Mouse (Mus musculus) ovary, postnatal 36 days (tissue): Measurements from ENCODE around the gene Usp7.
"Not testable (repeated sequence)": the region's sequence is repeated elsewhere in the genome, so short reads cannot be mapped to it uniquely, and the experiment has no call there.

Source experiments
- DNase-seq: peaks from one replicate; pipeline ENCODE4 v3.0.0; 2022; ENCODE audit warnings: low spot score, mixed read lengths

Usp7 gene

DNA sequence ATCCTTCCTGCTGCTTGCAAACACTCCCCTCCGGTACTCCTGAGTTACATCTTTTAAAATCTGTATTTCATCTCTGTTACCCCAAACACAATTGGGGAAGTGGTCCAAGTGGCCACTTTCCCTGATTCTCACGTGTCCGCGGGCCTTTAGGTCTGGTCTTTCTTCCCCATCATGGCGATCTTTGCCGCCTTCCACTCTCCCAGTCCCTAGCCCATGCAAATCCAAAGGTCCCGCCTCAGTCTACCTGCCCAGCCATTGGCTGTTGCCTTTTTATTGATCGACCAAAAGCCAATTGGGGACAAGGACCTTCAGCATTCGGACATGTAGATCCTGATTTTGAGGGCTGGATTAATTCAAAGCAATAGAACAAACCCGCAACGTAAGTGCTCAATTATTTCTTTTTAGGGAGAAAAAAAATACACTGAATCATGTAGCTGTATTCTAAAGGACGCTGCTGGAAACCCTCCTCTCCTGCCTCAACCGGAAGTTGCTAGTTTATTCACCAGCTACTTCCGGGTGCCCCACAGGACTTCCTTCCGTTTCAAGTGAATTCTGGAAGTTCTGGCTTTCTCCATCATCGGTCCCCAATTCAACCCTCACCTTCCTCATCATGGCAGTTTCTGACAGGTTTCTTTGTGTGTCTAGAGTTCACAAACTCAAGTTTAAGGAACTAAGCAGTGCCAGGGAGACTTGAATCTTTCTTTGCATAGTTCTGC lies 8.8 kb downstream of the Usp7 start:
- DNase-seq: no peak

DNA sequence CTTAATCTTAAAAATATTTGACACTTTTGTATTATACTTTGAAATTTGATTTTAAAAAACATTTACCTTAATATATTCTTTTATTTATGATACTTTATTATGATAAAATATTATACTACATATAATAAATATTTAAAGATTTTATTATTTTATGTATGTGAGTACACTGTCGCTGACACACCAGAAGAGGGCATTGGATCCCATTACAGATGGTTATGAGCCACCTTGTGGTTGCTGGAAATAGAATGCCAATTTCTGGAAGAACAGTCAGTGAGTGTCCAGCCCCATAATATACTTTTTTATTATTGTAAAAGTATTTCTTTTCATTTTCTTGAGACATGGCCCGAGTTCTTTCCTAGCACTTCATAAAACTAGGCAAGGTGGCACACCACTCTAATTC lies 10.4 kb downstream of the Usp7 start:
- DNase-seq: no peak

DNA sequence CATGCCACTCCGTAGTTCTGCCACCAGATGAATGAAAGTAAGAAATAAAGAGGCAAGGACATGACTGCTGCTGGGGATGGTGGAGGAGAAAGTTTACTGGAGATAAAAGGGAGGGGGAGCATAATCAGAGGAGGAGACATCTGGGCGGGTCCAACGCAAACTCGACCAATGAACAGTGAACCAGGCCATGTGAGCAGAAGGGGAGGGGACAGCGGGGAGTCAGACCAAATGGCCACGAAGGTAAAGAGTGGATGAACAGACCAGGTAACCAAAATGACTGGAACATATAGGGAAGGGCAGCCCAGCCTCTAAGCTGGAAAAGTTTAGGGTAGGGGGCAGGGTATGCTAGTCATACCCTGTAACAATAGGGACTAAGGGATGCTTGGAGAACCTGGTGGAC lies 10.9 kb downstream of the Usp7 start:
- no peak for DNase-seq

DNA sequence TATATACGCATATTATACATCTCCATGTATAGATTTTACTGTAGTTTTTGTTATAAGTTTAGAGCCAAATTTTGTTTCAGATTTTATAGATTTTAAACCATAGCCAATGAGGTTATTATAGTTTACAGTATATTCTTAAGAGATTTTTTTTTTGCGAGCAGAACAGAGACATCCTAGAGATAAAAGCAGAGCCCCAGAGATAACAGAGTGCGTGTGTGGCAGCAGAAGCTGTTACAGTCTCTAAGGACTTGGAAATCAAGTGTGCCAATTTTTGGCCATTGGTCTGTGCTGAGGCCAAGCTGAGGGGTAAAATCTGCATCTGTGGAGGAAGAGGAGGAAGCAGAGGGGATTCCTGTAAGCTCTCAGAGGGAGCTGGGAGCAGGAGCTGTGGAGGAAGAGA lies 11.9 kb downstream of the Usp7 start:
- DNase-seq: no peak

DNA sequence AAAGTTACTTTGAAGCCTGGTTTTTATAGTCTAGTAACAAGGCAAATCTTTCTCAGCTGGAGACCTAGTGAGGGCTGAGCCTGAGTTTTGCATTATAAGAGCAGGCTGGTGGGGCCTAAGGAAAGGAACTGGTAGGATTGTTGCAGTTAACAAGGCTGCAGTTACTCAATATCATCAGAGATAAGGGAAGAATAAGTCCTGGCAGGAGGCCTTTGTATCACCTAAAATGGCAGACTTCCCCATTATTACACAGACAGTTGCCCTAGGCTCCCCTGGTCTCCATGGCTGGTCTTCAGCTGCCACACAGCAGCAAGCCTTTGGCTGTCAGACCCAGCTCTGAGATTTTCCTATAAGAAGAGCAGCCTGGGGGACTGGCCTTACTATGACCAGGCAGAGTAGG lies 13.4 kb downstream of the Usp7 start:
- DNase-seq: no peak

DNA sequence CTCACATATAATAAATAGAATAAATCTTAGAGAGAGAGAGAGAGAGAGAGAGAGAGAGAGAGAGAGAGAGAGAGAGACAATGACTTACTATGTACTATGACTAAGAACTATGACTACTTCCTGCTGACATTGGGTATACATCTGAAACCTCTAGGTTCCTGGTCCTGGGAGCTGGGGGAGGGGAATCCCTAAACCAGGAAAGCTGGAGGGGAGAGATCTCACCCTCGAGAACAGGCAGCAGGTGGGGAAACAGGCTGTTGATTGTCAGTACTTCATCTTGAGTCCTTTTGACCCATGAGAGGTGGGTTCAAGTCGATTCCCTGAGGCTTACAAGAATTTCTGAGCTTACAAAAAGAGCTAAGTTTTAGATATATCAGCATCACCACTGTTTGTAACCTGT lies 14.9 kb downstream of the Usp7 start:
- no peak for DNase-seq

DNA sequence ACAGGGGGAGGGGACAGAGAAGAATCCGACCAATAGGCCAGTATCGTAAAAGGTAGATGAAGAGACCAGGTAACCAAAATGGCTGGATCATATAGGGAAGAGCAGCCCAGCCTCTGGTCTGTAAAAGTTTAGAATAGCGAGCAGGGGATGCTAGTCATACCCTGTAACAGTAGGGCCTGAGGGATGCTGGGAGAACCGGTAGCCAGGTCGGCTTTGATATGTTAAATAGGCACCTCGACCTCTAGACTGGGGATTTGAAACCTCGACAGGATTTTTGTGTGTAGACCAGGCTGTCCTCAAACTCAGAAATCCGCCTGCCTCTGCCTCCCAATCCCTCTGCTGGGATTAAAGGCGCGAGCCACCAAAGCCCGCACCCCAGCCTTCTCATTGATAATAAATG lies 15.5 kb downstream of the Usp7 start:
- DNase-seq: no peak

DNA sequence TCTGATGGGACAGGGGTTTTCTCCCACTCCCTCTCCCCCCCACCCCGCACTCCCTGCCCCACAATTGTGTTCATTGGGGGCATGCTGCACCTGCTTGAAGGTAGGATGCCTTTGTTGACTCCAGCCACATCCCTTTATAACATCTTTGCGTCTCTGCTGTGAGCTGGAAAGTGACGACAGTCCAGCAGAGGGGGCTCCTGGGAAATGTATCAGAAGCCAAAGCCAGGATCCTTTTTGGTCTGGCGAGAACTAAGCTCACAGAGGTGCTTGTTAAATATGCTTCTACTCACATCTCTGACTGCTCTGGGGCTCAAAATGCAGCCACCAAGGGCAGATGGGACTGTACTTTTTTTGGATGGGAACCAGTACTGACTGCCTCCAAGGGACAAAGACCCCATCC lies 21.0 kb downstream of the Usp7 start:
- no peak for DNase-seq

DNA sequence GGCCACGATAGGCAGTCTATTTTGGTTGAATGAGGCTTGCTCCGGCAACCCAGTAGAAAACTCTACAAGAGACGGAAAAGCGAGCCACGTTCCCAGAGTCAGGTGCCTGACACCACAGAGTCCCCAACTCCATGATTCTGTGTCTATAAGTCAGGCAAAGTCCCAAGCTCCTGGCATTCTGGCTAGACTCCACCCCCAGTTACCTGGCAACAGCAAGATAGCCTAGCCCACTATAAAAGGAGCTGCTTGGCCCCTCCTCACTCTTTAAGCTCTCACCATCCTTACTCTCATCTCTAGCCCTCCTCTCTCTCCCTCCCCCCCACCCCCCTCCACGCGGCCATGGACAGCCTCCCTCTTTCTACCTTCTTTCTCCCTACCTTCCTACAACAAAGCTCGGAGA lies 21.8 kb downstream of the Usp7 start:
- DNase-seq: not testable (repeated sequence)

DNA sequence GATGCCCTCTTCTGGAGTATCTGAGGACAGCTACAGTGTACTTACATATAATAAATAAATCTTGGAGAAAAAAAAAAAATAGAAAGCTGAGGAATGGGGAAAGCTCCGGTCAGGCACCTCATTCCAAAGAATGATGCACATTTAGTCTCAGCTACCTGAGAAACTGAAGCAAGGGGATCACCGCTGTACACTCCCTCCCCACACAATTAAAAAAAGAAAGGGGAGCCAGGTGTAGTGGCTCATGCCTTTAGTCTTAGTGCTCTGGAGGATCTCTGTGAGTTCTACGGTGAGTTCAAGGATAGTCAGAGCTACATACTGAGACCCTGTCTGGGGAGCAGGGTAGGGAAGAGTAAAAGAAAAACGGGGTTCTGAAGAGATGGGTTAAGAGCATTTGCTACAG lies 22.6 kb downstream of the Usp7 start:
- DNase-seq: no peak

DNA sequence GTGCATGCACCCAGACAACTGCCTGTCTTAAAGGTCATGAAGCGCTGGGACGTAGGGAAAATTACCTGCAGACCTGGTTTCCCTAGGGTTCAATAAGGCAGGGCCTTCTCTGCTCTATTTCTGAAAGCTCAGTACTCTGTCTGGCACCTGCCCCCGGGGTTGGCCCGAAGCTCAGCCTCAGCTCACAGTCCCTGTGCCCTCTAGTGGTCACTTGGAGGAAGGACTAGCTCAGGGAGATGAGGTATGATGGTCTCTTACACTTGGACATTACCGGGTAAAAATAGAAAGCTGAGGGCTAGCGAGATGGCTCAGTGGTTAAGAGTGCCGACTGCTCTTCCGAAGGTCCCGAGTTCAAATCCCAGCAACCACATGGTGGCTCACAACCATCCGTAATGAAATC lies 23.0 kb downstream of the Usp7 start:
- peak; percentile 59 for DNase-seq

DNA sequence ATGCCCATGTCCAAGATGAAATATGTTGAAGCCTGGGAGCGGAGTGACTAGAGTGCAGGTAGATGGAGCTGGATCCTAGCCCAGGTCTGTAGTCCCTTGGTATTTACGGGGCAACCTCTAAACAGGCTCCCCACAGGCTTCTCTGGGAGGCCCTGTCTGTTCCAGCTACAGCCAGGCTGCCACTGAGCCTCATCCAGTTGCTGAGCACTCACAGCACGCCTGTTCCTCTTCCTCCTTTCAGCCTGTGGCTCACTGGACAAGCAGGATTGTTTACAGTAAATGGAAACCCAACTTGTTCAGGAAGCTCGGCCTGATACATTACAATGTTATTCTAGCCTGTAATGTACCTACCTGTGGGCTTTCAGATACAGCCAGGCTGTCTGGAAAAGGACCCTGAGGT lies 23.5 kb downstream of the Usp7 start:
- no peak for DNase-seq

DNA sequence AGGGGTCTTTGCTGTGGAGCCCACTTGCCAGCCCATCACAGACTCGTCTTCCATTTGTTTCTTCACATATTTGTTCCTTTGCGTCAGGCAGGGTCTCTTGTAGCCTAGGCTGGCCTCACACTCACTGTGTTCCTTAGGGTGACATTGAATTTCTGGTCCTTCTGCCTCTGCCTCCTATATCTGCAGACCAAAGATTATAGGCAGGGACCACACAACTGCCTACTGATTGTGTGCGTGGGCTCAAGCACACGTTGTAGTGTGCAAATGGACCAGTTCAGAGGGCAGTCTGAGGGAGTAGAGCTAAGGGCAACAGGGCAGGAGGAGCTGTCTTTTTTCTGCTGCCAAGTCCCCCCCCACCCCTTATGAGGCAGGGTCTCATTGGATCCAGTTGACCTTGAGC lies 24.0 kb downstream of the Usp7 start:
- no peak for DNase-seq

DNA sequence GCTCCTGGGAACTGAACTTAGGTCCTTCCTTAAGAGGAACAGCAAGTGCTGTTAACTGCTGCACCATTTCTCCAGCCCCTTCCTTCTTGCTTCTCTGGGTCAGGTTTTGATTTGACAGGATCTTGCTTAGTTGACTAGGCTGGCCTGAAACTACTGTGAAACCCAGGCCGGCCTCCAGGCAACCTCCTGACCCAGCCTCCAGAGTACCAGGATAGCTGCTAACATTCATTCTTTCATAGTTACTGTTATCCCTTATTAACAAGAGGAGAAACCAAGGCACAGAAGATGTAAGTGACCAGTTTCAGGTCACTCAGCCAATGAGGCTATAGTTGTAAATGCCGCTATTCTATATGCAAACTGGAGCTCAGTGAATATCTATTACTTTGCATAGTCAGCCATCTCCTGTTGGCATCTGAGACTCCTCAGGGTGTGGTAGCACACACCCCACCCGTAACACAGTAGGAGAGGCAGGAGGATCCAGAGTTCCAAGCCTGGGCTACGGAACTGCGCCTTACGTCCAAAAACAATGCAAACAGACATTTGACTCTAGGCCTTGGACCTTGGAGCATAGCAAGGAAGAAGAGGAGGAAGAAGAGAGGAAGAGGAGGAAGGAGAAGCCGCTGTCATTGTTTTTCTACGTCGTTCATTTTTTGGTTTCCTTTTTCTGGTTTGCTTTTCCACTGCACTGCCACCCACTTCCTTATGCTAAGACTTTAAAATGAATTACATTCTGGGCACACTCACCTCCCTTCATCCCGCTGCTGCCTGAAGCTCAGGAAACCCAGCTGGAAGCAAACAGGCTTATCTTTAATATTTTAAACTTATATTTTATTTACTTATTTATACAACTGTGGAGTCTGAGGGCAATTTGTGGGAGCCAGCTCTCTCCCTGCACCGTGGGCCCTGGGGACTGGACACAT lies 24.7 kb downstream of the Usp7 start:
- DNase-seq: no peak

DNA sequence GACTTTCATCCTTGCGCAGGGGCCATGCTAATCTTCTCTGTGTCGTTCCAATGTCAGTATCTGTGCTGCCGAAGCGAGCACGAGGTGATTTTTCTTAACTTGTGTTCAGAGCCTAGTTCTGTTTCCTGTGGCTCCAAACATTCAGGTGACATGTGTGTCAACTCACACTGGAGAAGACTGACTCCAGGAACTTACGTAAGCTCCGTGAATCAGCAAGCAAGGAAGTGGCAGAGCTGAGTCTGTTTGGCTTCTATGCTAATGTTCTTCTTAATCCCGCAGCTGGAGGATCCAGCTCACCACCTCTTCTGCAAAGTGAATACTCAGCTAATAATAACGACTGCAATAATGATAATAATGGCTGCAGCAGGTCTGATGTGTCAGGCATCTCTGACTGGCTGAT lies 25.9 kb downstream of the Usp7 start:
- no peak for DNase-seq

DNA sequence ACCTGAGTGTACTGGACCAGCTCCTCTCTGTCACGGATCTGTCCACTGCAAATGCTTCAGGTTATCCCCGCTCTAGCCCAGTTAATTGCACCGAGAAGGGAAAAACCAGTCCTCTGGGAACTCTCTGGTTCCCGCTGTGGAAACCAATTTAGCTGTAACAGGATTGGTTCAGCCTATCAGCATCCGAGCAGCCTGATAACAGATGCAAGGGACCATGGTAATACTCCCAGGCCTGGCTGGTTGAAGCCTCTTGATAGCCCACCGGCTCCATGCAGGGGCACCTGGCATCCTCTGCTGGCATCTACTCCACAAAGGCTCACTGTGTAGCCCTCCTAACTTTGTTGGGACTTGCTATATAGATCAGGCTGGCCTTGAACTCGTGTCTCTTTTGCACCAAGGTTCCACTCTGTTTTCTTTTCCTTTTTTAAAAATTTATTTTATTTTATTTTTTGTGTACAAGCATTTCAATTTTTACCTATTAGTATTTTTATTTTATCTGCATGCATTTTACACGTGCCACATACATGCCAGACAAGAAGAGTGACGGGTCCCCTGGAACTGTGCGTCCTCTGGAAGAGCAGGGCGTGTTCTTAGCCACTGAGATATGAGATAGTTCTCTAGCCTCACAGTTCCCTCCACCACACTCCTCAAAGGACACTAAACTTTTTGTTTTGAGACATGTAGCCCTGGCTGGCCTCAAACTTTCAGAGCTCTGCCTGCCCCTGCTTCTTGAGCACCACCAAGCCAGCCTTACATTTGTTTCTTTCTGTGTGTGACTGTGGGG lies 27.8 kb downstream of the Usp7 start:
- DNase-seq: no peak

DNA sequence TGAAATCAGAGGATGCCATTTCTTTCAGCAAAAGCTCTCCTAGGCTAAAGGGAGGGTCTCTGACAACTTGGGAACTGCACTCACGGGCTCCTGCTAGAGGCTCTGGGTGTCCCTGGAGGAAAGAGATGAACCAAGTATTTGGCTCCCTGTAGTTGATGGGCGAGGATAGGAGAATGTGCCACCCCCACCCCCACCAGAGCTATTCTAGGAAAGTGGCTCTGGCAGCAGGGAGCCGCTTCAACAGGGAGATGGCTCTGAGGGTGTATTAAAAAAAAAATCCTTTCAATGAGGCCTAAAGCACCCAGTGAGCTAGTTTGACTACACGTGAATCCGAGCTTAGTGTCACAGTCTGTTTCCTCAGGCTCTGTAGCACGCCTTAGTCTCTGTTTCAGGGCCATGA lies 29.1 kb downstream of the Usp7 start:
- no peak for DNase-seq

DNA sequence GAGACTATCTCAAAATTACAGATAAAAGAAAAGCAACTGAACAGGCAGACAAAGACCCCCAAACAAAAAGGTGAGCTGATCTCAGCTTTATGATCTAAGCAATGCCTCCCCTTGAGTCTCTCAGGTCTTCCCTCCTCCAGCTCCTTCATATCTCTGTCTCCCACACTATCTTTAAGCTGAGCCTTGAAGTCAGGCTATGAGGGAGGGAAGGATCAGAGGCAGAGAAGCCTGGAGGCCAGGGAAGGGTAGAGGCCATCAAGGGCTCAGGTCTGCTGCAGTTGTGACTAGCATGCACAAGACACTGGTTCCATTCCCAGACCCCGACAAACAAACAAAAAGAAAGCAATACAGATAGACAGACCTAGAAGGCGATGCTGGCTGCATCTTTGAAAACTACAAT lies 30.2 kb downstream of the Usp7 start:
- no peak for DNase-seq

DNA sequence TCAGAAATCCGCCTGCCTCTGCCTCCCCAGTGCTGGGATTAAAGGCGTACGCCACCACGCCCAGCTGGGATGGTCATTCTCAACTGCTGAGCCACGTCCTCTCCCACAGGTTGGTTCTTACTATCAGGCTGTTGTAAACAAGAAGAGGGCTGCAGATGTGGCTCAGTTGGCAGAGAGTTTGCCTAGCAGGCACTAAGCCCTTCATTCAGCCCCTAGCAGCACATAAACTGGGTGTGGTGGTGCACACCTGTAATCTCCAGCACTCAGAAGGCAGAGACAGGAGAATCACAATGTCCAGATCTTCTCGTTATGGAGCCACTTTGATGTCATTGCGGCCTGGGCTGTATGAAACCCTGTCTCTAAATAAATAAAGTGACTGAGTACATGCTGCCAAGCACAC lies 31.1 kb downstream of the Usp7 start:
- DNase-seq: no peak

DNA sequence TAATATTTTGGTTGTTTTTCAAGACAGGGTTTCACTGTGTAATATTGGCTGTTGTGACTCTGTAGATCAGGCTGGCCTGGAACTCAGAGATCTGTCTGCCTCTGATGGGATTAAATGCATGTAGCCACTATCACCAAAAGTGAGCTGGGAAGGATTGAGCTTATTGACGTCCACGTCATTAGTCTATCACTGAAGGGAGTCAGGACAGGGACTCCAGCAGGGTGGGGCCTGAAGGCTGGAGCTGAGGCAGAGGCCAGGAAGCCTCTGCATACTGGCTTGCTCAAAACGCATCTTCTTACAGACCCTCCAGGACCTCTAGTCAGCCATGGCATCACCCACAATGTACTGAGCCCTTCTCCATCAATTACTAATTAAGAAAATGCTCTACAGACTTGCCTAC lies 33.1 kb downstream of the Usp7 start:
- DNase-seq: no peak

DNA sequence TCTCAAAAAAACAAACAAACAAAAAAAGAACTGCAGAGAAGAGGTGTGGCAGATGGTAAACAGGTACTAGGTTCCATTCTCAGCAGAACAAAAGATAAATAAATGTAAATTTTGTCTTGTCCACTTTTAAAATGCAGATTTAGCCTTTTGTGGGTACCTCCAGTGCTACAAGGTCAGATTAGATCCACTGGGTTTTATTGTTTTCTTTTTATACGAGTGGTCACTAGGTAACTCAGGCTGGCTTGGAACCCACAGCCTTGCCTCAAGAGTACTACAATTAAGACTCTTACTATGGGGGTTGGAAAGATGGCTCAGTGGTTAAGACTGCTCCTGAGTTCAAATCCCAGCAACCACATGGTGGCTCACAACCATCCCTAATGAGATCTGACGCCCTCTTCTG lies 33.9 kb downstream of the Usp7 start:
- no peak for DNase-seq

DNA sequence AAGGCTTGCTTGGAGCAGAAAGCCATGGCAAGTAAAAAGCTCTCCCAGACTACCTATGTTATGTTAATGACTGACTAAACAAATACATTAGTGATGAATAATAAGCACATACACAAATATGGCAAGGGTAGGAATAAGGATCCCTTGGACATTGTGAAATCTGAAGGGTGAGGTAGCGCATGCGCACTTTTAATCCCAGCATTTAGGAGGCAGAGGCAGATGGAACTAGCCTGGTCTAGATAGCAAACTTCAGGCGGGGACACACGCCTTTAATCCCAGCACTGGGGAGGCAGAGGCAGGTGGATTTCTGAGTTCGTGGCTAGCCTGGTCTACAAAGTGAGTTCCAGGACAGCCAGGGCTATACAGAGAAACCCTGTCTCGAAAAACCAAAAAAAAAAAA lies 34.5 kb downstream of the Usp7 start:
- not testable (repeated sequence) for DNase-seq

DNA sequence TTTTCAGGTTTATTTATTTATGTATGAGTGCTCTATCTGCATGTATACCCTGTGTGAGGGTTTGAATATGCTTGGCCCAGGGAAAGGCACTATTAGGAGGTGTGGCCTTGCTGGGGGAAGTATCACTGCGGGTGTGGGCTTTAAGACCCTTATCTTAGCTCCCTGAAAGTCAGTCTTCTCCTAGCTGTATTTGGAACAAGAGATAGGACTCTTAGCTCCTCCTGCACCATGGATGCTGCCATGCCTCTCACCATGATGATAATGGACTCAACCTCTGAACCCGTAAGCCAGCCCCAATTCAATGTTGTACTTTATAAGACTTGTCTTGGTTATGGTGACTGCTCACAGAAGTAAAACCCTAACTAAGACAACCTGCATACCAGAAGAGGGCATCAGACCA lies 39.8 kb downstream of the Usp7 start:
- DNase-seq: no peak
